Mouse (Mus musculus): ENCODE results near the gene Cd200r2. TPM values are rescaled to one million over a fixed set of nuclear protein-coding genes. Genes with fewer than 3 reads are reported as not detected.

Cd200r2 gene
- polyA plus RNA-seq, 1 experiment from 2014 or later: not detected

GRCm38 (mm10) chr16:44964526-44965374, 97.9 kb downstream of the Cd200r2 start:
- Histone ChIP-seq H3K27ac (no peak overlapping the region), H3K4me1 (no peaks in the 10 kb centered on the region), H3K9me3 (replicated peaks) (no peaks in the 10 kb centered on the region), H3K4me3 (no peak overlapping the region), H3K27me3 (ENCODE audit: low read depth, poor library complexity, severe bottlenecking) (no peaks in the 10 kb centered on the region), H3K36me3 (no peaks in the 10 kb centered on the region)
- DNase-seq (ENCODE audit: low spot score): no peak
- WGBS: 90% methylated on average over 6 of the region's 6 CpGs

- Histone ChIP-seq H3K36me3 (no peaks in the 10 kb centered on the region), H3K4me3 (no peak overlapping the region), H3K4me1 (no peaks in the 10 kb centered on the region), H3K27ac (no peak overlapping the region), H3K27me3 (ENCODE audit: low read depth, poor library complexity, severe bottlenecking) (no peaks in the 10 kb centered on the region), H3K9me3 (replicated peaks) (no peaks in the 10 kb centered on the region)
- DNase-seq (ENCODE audit: low spot score): no peak
- WGBS: 95% methylated on average over 8 of the region's 8 CpGs
These were observed 98.5 kb downstream of the Cd200r2 start for GRCm38 (mm10) chr16:44965428-44965827.

Other genes starting within 250 kb of the Cd200r2 start
- 14.0 and 15.7 TPM in 2 replicates for gene Nepro, start 142.8 kb upstream of the Cd200r2 start, polyA plus RNA-seq (2016; fragmentation: Nextera tagmentation; extraction: Ambion mirVana)
- gene Gtpbp8, start 120.7 kb upstream of the Cd200r2 start, polyA plus RNA-seq (2016; fragmentation: Nextera tagmentation; extraction: Ambion mirVana): 24.7 and 25.5 TPM in 2 replicates
- 0.14 and 0.49 TPM in 2 replicates for gene Cd200r1, start 101.4 kb upstream of the Cd200r2 start, polyA plus RNA-seq (2016; fragmentation: Nextera tagmentation; extraction: Ambion mirVana)
- not detected in 2 replicates for gene Cd200r4, start 55.4 kb upstream of the Cd200r2 start, polyA plus RNA-seq (2016; fragmentation: Nextera tagmentation; extraction: Ambion mirVana)
- gene Cd200r3, start 76.6 kb downstream of the Cd200r2 start, polyA plus RNA-seq (2016; fragmentation: Nextera tagmentation; extraction: Ambion mirVana): not detected in 2 replicates
- gene Ccdc80, start 226.3 kb downstream of the Cd200r2 start, polyA plus RNA-seq (2016; fragmentation: Nextera tagmentation; extraction: Ambion mirVana): 24.4 and 35.8 TPM in 2 replicates

Measured in limb, embryonic 10.5 days (tissue).